Mouse (Mus musculus): ENCODE results near the gene Tmcc1. TPM values are rescaled to one million over a fixed set of nuclear protein-coding genes. Genes with fewer than 3 reads are reported as not detected.
A peak's percentile ranks its signal among the peaks of the same experiment; 100 is the strongest.

The Tmcc1 gene
- polyA plus RNA-seq, 1 experiment from 2014 or later: 4.0 TPM

DNA sequence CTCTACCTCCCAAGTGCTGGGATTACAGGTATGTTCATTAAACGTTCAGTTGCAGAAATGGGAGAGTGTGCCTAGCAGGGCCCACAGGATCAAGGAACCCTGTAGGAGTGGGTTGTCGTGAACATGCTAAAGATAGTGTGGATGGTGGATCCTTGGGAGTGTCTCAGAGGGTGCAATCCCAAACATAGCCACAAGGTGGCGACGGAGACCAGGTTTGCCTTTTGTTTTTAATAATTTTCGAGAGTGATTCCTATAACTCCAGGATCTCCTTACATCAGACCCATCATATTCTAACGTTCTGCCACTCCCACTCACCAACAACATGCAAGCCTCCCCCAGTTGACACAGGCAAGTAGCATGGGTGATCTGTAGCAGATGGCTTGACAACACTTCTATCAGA, 182.7 kb downstream of the Tmcc1 start:
- no peaks in the 10 kb centered on the region for H3K36me3 ChIP-seq (replicated peaks; ENCODE audit: insufficient read depth, low read length)
- H3K9ac ChIP-seq (replicated peaks): no peak overlapping the region
- no peak overlapping the region for H3K4me2 ChIP-seq (ENCODE audit: low read depth, low read length)
- H3K27me3 ChIP-seq (ENCODE audit: insufficient read depth, low read length): no peaks in the 10 kb centered on the region
- H3K4me1 ChIP-seq (ENCODE audit: insufficient read depth): peaks cover 3% of the 10 kb centered on the region; the same call in 1 of the 2 replicates
- 2% methylated on average over 6 of the region's 6 CpGs for WGBS (ENCODE audit: insufficient replicate concordance)
- no peaks in the 10 kb centered on the region for H3K9me3 ChIP-seq (ENCODE audit: low read length)
- TF ChIP-seq EP300 (IDR thresholded peaks at IDR 0.05; ENCODE audit: low read depth): no peak
- peak; percentile 97 for TF ChIP-seq CTCF (IDR thresholded peaks at IDR 0.05; ENCODE audit: low read depth)
- DNase-seq (peak; percentile 85), ATAC-seq (no peak)
- H3K4me3 ChIP-seq (ENCODE audit: low read depth, low read length): no peak overlapping the region
- no peak overlapping the region for H3K27ac ChIP-seq (ENCODE audit: low read depth)

DNA sequence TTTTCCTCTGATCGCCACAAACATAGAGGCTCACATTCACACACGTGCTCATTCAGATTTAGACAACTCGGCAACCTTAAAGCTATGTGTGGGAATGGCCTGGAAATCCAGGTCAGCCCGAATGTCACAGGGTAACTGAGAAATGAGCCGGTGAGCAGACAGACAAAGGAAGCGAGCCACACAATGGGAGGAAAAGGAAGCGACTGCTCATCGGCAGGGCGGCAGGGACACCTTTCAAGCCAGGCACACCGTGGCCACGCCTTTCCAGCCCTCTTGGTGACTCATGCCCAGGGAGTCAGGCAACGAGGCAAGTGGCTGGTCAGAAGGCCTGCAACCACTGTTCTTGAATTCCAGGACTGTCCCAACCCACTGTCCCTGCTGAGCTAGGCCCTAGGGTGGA, 183.9 kb downstream of the Tmcc1 start:
- Histone ChIP-seq H3K36me3 (replicated peaks; ENCODE audit: insufficient read depth, low read length) (no peaks in the 10 kb centered on the region), H3K4me3 (ENCODE audit: low read depth, low read length) (no peak overlapping the region), H3K27me3 (ENCODE audit: insufficient read depth, low read length) (no peaks in the 10 kb centered on the region), H3K27ac (ENCODE audit: low read depth) (no peak overlapping the region), H3K9ac (replicated peaks) (no peak overlapping the region), H3K9me3 (ENCODE audit: low read length) (no peaks in the 10 kb centered on the region), H3K4me1 (ENCODE audit: insufficient read depth) (peaks cover 6% of the 10 kb centered on the region; the same call in 1 of the 2 replicates), H3K4me2 (ENCODE audit: low read depth, low read length) (no peak overlapping the region)
- peak; percentile 45 for DNase-seq
- peak; percentile 20; the same call in 1 of the 2 replicates for ATAC-seq
- 52% methylated on average over 12 of the region's 12 CpGs for WGBS (ENCODE audit: insufficient replicate concordance)
- TF ChIP-seq EP300 (IDR thresholded peaks at IDR 0.05; ENCODE audit: low read depth) (no peak), CTCF (IDR thresholded peaks at IDR 0.05; ENCODE audit: low read depth) (0 out of 2 replicates have a peak, but pooled peaks have one; percentile 3)

DNA sequence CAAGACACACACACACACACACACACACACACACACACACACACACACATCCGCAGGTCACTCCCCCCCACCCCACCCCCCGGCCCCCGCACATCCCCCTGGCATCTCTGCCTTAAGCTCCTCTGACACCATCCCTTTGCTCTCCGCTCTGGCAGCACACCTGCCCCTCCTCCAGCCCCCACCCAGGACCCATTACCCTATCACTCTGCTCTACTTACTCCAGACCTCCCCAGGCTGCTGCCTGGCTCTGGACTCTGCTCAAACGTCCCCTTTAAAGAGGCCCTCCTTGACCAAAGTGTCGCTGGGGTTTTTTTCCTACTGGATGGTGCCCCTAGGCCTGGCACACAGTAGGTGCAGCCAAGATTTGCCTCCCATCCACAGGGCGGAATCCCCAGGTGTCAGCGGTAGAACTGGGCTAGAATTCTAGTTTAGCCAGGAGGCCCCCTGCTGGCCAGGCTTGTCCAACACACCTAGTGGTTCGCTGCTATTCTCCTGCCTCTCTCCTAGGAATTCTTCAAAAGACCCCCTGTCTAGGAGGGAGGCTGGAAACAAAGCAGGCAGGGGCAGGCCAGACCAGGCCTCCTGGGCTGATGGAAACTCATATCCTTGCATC, 185.6 kb downstream of the Tmcc1 start:
- Histone ChIP-seq H3K9ac (replicated peaks) (no peak overlapping the region), H3K27ac (ENCODE audit: low read depth) (no peak overlapping the region), H3K36me3 (replicated peaks; ENCODE audit: insufficient read depth, low read length) (no peaks in the 10 kb centered on the region), H3K4me1 (ENCODE audit: insufficient read depth) (peaks cover 21% of the 10 kb centered on the region), H3K4me2 (ENCODE audit: low read depth, low read length) (peak overlapping the region; percentile 42; the same call in 1 of the 2 replicates), H3K9me3 (ENCODE audit: low read length) (no peaks in the 10 kb centered on the region), H3K4me3 (ENCODE audit: low read depth, low read length) (no peak overlapping the region), H3K27me3 (ENCODE audit: insufficient read depth, low read length) (no peaks in the 10 kb centered on the region)
- TF ChIP-seq CTCF (IDR thresholded peaks at IDR 0.05; ENCODE audit: low read depth) (peak; percentile 81), EP300 (IDR thresholded peaks at IDR 0.05; ENCODE audit: low read depth) (no peak)
- no peak; the same call in 1 of the 2 replicates for ATAC-seq
- WGBS (ENCODE audit: insufficient replicate concordance): 8% methylated on average over 6 of the region's 9 CpGs
- DNase-seq: peak; percentile 78

DNA sequence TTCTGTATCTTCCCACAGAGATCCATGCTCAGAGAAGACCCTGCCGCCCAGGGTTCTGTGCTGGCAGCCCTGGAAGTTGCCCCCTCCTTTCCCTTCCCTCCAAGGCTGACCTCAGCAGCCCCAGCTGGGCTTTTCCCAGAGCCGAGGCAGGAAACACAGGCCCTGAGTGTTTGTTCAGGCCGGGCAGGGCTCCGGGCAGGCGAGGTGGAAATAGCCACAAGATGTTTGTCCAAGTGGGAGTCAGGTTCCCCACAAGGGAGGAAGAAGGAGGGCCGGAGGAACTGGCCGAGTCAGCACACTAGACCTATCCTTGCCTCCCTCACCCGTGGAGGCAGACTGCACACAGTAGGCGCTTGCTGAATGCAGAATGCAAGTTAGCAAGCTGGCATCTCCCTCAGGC, 186.6 kb downstream of the Tmcc1 start:
- Histone ChIP-seq H3K27me3 (ENCODE audit: insufficient read depth, low read length) (no peaks in the 10 kb centered on the region), H3K36me3 (replicated peaks; ENCODE audit: insufficient read depth, low read length) (no peaks in the 10 kb centered on the region), H3K4me2 (ENCODE audit: low read depth, low read length) (no peak overlapping the region), H3K27ac (ENCODE audit: low read depth) (peak overlapping the region; percentile 59), H3K4me1 (ENCODE audit: insufficient read depth) (peaks cover 22% of the 10 kb centered on the region), H3K9ac (replicated peaks) (no peak overlapping the region), H3K9me3 (ENCODE audit: low read length) (no peaks in the 10 kb centered on the region), H3K4me3 (ENCODE audit: low read depth, low read length) (no peak overlapping the region)
- DNase-seq (no peak), ATAC-seq (0 out of 2 replicates have a peak, but pooled peaks have one; percentile 6)
- TF ChIP-seq CTCF (IDR thresholded peaks at IDR 0.05; ENCODE audit: low read depth): no peak
- no peak for TF ChIP-seq EP300 (IDR thresholded peaks at IDR 0.05; ENCODE audit: low read depth)
- WGBS (ENCODE audit: insufficient replicate concordance): 37% methylated on average over 9 of the region's 9 CpGs

DNA sequence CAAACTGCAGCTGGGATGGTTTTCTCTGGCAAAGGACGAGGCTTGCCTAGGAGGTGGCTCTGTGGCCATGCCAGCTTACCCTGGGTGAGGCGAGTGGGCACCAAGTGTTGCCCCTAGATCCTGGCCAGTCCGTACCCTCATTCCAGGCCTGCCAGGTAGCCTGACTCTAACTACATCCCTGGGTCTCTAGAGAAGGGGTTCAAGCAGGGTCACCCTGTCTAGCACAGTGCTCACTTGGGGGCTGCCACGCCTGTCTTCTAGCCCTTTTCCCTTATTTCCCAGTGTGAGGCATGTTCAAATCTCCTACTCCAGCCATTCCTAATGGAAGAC, 187.4 kb downstream of the Tmcc1 start:
- peak overlapping the region; percentile 57 for H3K27ac ChIP-seq (ENCODE audit: low read depth)
- H3K4me1 ChIP-seq (ENCODE audit: insufficient read depth): peaks cover 22% of the 10 kb centered on the region
- H3K9me3 ChIP-seq (ENCODE audit: low read length): no peaks in the 10 kb centered on the region
- no peaks in the 10 kb centered on the region for H3K36me3 ChIP-seq (replicated peaks; ENCODE audit: insufficient read depth, low read length)
- no peaks in the 10 kb centered on the region for H3K27me3 ChIP-seq (ENCODE audit: insufficient read depth, low read length)
- DNase-seq: no peak
- no peak overlapping the region for H3K9ac ChIP-seq (replicated peaks)
- TF ChIP-seq EP300 (IDR thresholded peaks at IDR 0.05; ENCODE audit: low read depth) (no peak), CTCF (IDR thresholded peaks at IDR 0.05; ENCODE audit: low read depth) (no peak)
- no peak for ATAC-seq
- H3K4me3 ChIP-seq (ENCODE audit: low read depth, low read length): no peak overlapping the region
- WGBS (ENCODE audit: insufficient replicate concordance): 74% methylated on average over 4 of the region's 4 CpGs
- no peak overlapping the region for H3K4me2 ChIP-seq (ENCODE audit: low read depth, low read length)

DNA sequence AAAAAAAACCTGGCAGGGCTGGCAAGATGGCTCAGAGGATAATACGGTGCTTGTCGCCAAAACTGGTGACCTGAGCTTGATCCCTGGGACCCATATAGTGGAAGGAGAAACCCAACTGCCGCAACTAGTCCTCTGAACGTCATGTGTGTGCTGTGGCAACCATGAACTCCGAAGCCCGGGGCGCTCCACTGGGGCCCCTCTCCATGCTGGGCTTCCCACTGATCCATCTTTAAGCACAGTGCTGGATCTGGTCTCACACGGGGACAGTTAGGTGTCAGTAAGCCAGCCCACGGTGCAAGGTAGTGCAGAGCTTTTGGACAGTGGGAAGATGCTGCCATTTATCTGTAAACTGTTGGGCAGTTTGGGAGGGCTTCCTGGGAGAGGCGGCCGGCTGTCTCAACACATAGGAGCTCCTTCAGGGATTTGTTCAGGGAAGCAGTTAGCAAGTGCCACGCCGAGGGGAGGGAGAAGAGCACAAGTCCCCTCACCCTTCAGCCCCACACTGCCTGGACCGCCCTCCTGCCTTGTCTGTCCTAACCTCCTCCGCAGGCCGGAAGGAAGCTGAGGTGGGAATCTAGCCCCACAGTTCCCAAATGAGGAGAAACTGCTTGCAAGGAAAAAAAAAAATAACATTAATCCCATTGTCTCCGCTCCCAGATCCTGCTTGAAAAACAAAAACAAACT, 187.9 kb downstream of the Tmcc1 start:
- no peak for DNase-seq
- H3K27ac ChIP-seq (ENCODE audit: low read depth): peak overlapping the region; percentile 77; the same call in 1 of the 2 replicates

More for the DNA sequence above, 187.9 kb downstream of the Tmcc1 start:
- Histone ChIP-seq H3K9ac (replicated peaks) (no peak overlapping the region), H3K4me2 (ENCODE audit: low read depth, low read length) (no peak overlapping the region), H3K4me1 (ENCODE audit: insufficient read depth) (peaks cover 22% of the 10 kb centered on the region), H3K36me3 (replicated peaks; ENCODE audit: insufficient read depth, low read length) (no peaks in the 10 kb centered on the region), H3K9me3 (ENCODE audit: low read length) (no peaks in the 10 kb centered on the region), H3K4me3 (ENCODE audit: low read depth, low read length) (no peak overlapping the region), H3K27me3 (ENCODE audit: insufficient read depth, low read length) (no peaks in the 10 kb centered on the region)
- 74% methylated on average over 17 of the region's 17 CpGs for WGBS (ENCODE audit: insufficient replicate concordance)
- no peak for ATAC-seq
- TF ChIP-seq CTCF (IDR thresholded peaks at IDR 0.05; ENCODE audit: low read depth) (no peak), EP300 (IDR thresholded peaks at IDR 0.05; ENCODE audit: low read depth) (no peak)

Measured in liver, postnatal 0 days (tissue).